Mouse (Mus musculus) MEL (cell line): ENCODE data around the gene Rinl.
A peak's percentile ranks its signal among the peaks of the same experiment; 100 is the strongest.

Experiments
- POLR2A ChIP-seq, 2 experiments: IDR thresholded peaks; 2 replicates each; pipeline ENCODE4 v1.6.1; 2011 to 2012; ENCODE audit warnings: low read length in 2 of 2, mild to moderate bottlenecking in 2 of 2, control low read depth in 1 of 2, improper control_type of control experiment in 1 of 2, low read depth in 1 of 2, moderate library complexity in 1 of 2; ENCODE audit not compliant: control insufficient read depth in 1 of 2, insufficient read depth in 1 of 2, poor library complexity in 1 of 2
- SMC3 ChIP-seq: IDR thresholded peaks from 2 replicates; pipeline ENCODE4 v1.6.1; 2011; ENCODE audit warnings: low read depth, low read length, improper control_type of control experiment

DNA sequence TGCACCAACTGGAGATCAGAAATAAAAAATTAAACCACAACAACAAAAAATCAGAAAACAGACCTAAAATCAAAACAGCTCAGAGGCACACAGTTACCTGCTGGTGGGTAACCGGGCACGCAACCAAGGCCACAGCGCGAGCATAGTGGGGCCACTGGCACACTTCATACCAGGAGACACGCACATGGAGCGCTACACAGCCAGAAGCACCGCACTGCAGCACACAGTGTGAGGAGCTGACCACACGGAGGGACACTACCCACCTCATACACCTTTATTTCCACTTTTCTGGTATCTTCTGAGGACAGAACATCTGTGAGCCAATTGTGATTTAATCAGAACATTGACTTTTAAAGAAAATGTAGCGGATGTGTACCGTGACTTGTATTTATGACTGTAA lies 28.2 kb downstream of the Rinl start:
- TF ChIP-seq POLR2A (IDR thresholded peaks at IDR 0.05; ENCODE audit: control insufficient read depth in 1 of 2, insufficient read depth in 1 of 2, low read depth in 1 of 2, low read length in 2 of 2, poor library complexity in 1 of 2) = 0 out of 4 replicates have a peak, but pooled peaks have one; percentile 13 to 16
- TF ChIP-seq SMC3 = no peak
